Mouse (Mus musculus): Measurements from ENCODE around the gene Znfx1. TPM values are rescaled to one million over a fixed set of nuclear protein-coding genes. Genes with fewer than 3 reads are reported as not detected.

Znfx1 gene
- 10 to 100 TPM; 25.2 to 25.8 TPM for total RNA-seq (2021)
- long read RNA-seq, experiment 1, full-length matches to known transcripts = 4 of 14 reads
- long read RNA-seq, experiment 1, partial matches to known transcripts = 2 of 14 reads
- long read RNA-seq, experiment 1, other reads (novel, unspliced or antisense) = 8 of 14 reads
- long read RNA-seq, experiment 2, full-length matches to known transcripts = 6 of 22 reads
- long read RNA-seq, experiment 2, partial matches to known transcripts = 6 of 22 reads
- long read RNA-seq, experiment 2, other reads (novel, unspliced or antisense) = 10 of 22 reads

DNA sequence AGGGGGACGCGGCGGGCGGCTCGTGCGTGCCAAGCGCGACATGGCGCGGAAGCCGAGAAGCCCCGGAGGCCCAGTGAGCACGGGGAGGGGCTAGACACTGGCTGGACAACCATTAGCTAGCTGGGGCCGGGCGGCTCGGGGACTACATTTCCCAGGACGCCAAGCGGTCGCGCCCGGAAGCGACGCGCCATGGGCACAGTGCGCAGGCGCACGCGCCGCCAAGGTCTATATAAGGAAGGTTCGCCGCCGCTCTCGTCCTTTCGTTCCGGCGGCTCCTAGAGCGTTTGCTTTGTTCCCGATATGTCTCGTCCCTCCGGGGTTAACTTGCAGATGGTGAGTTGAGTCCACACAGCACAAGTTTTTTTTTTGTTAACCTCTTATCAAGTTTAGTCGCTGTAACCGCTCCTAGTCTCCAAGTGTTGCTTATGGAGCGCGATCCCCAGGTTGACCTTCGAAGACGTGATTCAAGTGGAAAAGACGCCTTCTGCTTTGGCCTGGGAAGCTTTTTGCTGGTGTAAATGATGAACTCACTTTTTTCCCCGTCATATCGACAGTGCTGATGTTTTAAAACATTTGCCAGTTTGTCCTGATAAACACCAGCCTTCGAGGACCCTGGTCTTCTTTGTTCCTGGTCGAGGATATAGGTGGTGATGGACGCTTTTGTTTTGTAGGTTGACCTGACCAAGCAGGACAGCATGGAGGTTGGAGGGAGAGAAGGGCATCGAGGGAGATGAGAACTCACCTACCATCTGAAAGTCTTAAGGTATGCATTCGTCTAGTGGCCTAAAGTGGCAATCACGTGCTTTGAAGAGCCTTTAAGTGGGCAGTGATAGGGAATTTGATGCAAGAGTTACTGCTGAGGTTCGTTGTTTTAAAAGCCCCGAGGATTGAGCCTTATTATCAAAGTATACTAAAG, at the start of gene Znfx1:
Gene Znfx1 (minus strand): TSS at position 51 of the 916 bp plus-strand sequence.
- no peak for TF ChIP-seq CTCF (IDR thresholded peaks at IDR 0.05)
- intact Hi-C loops (cut with DNase I) = loop anchor here (5.0 to 10.0 kb wide), 3 partner anchors 46 to 572 kb away; partner anchors contain the start of genes Ddx27, Slc9a8 and Ube2v1
- Histone ChIP-seq H3K4me3 (peak within 1 kb of the TSS; percentile 91), H3K27ac (peak within 1 kb of the TSS; percentile 96)
- peak; percentile 96 for DNase-seq

DNA sequence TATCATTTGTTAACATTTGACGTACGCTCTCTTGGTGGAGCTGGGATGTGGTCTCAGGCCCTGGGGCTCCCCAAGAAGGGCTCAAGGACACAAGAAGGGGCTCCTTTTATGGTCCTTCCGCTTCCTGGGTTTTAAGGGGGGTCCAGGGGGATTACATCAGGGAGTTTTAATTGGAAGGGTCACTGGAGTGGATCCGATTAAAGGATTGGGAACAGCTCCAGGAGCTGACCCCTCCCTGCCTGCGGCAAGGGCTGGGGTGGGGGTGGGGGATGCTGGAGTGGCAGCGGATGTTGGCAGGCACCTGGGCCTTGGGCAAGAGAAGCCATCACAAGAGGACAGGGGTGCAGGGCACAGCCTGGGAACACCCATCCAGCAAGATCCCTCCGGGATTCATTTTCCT, 49.4 kb upstream of the Znfx1 start:
- TF ChIP-seq CTCF (IDR thresholded peaks at IDR 0.05) = no peak
- Histone ChIP-seq H3K27ac (no peak overlapping the region), H3K4me3 (no peak overlapping the region)
- DNase-seq = no peak
- intact Hi-C loops (cut with DNase I) = loop anchor here (1.0 to 2.0 kb wide), 3 partner anchors 39 to 107 kb away; no protein-coding TSS in a partner anchor

DNA sequence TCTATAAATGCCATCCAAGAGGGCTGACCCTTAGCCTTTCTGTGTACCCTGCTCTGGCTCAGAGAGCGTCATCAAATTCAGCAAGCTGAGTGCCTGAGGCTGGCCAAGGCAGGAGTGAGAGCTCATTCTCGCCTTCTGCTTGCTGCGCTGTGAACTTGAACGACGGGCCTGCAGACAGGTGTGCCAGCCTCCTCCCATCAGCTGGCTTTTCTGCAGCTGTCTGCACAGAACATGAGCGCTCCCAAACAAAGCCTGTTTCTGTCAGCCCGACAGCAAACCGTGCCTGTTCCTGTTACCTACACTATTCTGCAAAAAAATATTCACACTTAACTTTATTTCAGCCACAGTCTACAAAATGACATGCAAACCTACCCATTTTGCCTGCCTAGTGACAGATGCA, 46.7 kb upstream of the Znfx1 start:
- no peak overlapping the region for H3K27ac ChIP-seq
- DNase-seq = no peak
- no peak overlapping the region for H3K4me3 ChIP-seq
- intact Hi-C loops (cut with DNase I) = no loop called here
- TF ChIP-seq CTCF (IDR thresholded peaks at IDR 0.05) = no peak

DNA sequence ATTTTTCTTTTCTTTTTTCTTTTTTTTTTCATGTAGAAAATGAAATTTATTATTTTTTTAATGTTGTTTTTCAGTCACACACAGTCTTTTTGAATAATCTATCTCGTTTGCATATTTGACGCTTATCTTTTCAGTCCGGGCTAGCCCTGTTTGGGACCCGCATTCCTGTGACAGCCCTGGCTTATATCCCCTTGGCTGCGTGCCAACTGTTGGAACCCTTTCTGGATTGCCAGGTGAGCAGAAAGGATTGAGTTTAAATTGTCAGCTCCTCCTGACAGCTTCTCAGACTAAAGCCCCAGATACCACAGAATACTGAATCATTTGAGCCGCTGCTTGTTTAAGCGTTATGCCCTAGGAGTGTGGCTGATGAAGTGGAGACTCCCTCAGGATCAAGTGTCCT, 40.7 kb upstream of the Znfx1 start:
- no peak overlapping the region for H3K27ac ChIP-seq
- intact Hi-C loops (cut with DNase I) = no loop called here
- DNase-seq = no peak
- H3K4me3 ChIP-seq = no peak overlapping the region
- TF ChIP-seq CTCF (IDR thresholded peaks at IDR 0.05) = no peak

DNA sequence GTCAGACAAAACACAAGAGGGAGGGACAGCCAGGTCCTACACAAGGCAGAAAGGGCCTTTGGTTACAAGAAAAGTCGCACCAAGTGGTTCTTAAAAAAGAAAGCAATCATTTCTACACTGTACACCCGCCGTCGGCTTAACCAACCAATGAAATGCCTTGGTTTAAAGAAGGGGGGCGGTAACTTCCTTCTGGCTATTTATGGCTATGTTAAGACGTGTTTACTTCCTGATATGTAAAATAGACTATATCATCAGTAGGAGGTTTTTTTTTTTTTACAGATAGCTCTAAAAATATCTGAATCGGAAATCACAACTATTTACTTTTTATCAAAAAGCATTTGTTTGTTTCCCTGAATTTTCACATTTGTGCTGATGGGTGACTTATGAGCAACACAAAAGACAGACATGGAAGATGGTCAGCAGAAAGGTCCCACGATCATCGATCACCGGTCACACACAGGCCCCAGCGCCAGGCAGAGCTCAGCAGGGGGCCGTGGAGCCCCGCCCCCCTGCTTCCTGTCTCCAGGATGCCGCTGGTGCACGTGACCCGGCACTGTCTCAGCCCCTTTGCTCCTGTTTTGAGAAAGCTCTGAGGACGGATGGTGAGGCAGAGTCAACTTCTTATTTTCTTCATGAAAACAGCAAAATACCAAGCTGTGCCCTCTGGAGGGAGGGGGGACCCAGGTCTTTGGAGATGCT, 39.1 kb upstream of the Znfx1 start:
- TF ChIP-seq CTCF (IDR thresholded peaks at IDR 0.05) = no peak
- H3K4me3 ChIP-seq = peak overlapping the region; percentile 46
- no peak for DNase-seq
- intact Hi-C loops (cut with DNase I) = no loop called here
- H3K27ac ChIP-seq = peak overlapping the region; percentile 51; the same call in 1 of the 2 replicates

DNA sequence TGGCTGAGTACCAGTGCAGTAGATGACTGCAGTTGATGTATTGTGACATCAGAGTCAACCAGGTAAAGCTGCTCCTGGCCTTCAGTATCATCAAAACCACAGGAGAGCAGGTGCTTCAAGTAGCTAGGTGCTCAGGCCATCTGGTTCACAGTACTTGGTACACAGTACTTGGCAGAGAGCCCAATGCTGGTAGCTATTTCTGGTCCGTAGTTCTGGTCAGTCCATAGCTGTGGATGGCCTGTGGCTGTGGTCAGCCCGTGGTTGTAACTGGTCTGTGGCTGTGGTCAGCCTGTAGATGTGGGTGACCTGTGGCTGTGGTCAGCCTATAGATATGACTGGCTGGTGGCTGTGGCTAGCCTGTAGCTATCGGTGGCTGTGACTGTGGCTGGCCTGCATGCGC, 31.9 kb upstream of the Znfx1 start:
- intact Hi-C loops (cut with DNase I) = no loop called here

DNA sequence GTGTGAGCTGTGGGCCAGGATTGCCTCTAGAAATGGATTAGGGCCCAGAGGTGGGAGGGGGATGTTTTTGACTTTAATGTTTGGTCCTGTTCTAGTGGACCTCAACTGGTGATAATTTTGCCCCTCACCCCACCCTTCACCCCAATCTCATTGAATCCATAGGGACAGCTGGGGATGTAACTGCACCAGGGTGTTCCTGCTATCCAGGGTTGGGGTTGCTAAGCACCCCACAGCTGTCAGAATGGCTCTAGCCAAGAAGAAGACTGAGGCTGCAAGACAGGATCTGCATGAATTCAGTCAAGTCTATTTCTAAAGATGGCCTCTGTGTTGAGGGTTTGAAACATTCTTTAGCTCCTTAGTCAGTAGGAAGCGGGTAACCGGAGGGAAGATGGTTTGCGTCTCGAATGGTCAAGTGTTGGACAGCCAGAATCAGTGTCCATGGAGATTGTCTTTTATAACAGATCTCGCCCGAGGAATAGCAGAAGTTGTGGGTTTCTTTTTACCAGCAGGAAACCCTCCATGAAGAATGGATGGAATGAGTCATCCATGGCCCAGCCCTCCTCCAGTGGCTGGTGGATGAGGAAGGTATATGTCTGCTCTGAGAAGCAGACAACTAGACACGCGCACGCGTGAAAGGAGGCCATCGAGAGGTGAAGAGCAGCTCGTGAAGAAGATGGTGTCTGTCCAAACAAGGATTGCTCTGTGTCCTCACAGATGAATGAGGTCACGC, 30.5 kb upstream of the Znfx1 start:
- intact Hi-C loops (cut with DNase I) = no loop called here
- DNase-seq = no peak
- Histone ChIP-seq H3K4me3 (no peak overlapping the region), H3K27ac (no peak overlapping the region)
- no peak for TF ChIP-seq CTCF (IDR thresholded peaks at IDR 0.05)

More for the DNA sequence above, 31.9 kb upstream of the Znfx1 start:
- no peak for DNase-seq
- no peak overlapping the region for H3K4me3 ChIP-seq
- H3K27ac ChIP-seq = no peak overlapping the region
- TF ChIP-seq CTCF (IDR thresholded peaks at IDR 0.05) = no peak

DNA sequence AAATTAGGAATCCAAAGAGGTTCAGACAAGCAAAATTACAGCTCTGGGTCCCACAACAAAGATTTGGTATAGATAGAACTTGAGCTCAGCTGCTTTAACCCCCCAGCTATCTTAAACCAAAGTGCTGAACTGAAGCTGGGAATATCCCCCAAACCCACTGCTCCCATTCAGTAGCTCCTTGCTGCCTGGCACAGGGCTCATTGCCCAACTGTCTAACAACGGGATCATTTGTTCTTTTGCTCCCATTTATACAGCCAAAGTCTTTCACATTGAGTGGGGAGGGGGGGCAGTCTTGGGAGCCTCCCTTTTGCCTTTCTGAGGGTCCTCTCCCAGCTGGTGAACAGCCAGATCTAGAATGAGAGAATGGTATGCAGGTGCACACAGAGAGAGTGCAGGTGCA, 27.5 kb upstream of the Znfx1 start:
- no peak for TF ChIP-seq CTCF (IDR thresholded peaks at IDR 0.05)
- intact Hi-C loops (cut with DNase I) = no loop called here
- no peak for DNase-seq
- Histone ChIP-seq H3K4me3 (no peak overlapping the region), H3K27ac (no peak overlapping the region)

DNA sequence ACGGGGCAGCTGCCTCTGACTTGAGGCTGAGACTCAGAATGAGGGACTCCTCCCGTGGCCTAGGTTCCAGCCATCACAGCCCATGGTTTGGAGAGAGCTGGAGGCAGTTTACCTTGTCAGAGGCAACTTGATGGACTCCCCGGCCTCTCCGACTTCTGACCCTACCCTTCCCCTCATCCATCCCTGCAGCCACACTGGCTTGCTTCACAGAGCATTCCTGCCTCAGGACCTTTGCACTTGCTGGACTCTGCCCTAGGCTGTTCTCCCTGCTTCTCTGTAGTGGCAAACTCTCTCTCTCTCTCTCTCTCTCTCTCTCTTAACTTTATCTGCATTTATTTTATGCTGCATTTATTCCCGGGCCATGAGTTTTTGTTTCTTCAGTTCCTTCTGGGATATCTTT, 24.0 kb upstream of the Znfx1 start:
- Histone ChIP-seq H3K4me3 (no peak overlapping the region), H3K27ac (no peak overlapping the region)
- intact Hi-C loops (cut with DNase I) = no loop called here
- no peak for DNase-seq
- no peak for TF ChIP-seq CTCF (IDR thresholded peaks at IDR 0.05)

DNA sequence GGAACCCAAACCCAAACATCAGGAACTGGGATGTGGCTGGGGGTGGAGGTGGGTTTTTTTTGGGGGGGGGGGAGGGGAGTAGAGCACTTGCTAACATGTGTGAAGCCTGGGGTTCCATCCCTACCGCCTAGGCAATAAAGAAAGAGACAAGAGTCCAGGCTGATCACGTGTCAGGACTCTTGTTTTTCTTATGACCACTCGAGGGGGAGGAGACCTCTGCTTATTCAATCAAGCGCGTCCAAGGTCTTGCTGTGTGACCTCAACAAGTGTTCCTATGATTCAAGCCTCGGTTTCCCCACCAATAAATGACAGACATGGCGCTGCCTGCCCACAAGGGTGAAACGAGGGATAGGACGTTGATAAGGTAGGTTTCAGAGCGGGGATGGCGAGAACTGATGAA, 23.3 kb upstream of the Znfx1 start:
- no peak for TF ChIP-seq CTCF (IDR thresholded peaks at IDR 0.05)
- H3K27ac ChIP-seq = no peak overlapping the region
- intact Hi-C loops (cut with DNase I) = no loop called here
- no peak for DNase-seq
- H3K4me3 ChIP-seq = no peak overlapping the region

DNA sequence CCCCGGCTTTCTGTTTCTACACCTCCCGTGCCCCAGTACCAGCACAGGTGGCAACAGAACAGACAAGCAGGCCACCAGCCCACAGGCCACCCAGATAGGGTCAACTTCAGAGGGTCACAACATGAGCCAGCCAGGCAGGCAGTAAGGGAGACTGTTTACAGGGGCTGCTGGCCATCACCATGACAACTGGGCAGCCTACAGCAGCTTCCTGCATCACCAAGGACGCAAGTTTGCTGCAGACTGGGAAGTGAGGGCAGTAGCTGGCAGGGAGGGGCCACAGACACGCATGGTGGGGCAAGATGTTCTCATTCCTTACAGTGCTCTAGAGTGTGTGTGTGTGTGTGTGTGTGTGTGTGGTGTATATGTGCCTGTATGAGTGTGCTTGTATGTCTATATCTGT, 18.8 kb upstream of the Znfx1 start:
- TF ChIP-seq CTCF (IDR thresholded peaks at IDR 0.05) = no peak
- Histone ChIP-seq H3K27ac (no peak overlapping the region), H3K4me3 (no peak overlapping the region)
- intact Hi-C loops (cut with DNase I) = no loop called here
- DNase-seq = no peak

DNA sequence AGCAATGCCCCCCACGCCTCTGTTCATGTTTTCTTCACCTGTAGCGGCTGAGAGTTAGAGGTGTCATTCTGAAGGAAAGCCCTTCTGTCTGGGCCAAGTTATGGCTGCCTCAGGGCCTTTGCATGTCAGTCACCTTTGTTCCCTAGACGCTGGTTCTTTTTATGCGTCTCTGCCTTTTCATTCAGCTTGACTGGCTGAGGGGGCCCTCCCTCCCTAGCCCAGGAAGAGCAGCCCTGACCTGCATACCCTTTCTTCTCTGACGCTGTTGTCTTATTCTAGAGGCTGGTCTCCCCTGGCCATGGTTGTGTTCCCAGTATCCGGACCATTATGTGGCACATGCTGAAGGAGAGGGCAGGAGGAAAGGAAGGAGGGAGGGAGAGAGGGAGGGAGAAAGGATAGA, 18.3 kb upstream of the Znfx1 start:
- intact Hi-C loops (cut with DNase I) = no loop called here
- Histone ChIP-seq H3K4me3 (no peak overlapping the region), H3K27ac (no peak overlapping the region)
- no peak for TF ChIP-seq CTCF (IDR thresholded peaks at IDR 0.05)
- no peak for DNase-seq
